Mouse (Mus musculus): ENCODE measurements at regions not wholly inside any gene's neighbourhood (a gene's known extent, or its start where the extent isn't known, plus 50 kb on each side); places are given as distances from the start of the nearest gene placed in this dataset.

- H3K4me1 ChIP-seq (ENCODE audit: control insufficient read depth, insufficient read depth, insufficient read length, low read length), result no peaks in the 10 kb centered on the region; the same call in 1 of the 2 replicates
- no peak overlapping the region for H3K27ac ChIP-seq (replicated peaks; ENCODE audit: low read depth, low read length)
Observed at GRCm38 (mm10) chr15:74411097-74411496, 225.1 kb downstream of the Mroh4 start.

GRCm38 (mm10) chr15:74404866-74405265 lies 231.3 kb downstream of the Mroh4 start:
- Histone ChIP-seq H3K4me3 (ENCODE audit: insufficient read depth, low read depth, low read length) (no peak overlapping the region), H3K4me1 (ENCODE audit: control insufficient read depth, insufficient read depth, insufficient read length, low read length) (no peaks in the 10 kb centered on the region; the same call in 1 of the 2 replicates), H3K27ac (replicated peaks; ENCODE audit: low read depth, low read length) (no peak overlapping the region)

More at GRCm38 (mm10) chr15:74411097-74411496, 225.1 kb downstream of the Mroh4 start:
- no peak overlapping the region for H3K4me3 ChIP-seq (ENCODE audit: insufficient read depth, low read depth, low read length)

- Histone ChIP-seq H3K4me3 (ENCODE audit: insufficient read depth, low read depth, low read length) (no peak overlapping the region), H3K27ac (replicated peaks; ENCODE audit: low read depth, low read length) (no peak overlapping the region), H3K4me1 (ENCODE audit: control insufficient read depth, insufficient read depth, insufficient read length, low read length) (no peaks in the 10 kb centered on the region; the same call in 1 of the 2 replicates)
Observed at GRCm38 (mm10) chr15:74401275-74401674, 234.9 kb downstream of the Mroh4 start.

- Histone ChIP-seq H3K4me1 (ENCODE audit: control insufficient read depth, insufficient read depth, insufficient read length, low read length) (no peaks in the 10 kb centered on the region), H3K27ac (replicated peaks; ENCODE audit: low read depth, low read length) (no peak overlapping the region), H3K4me3 (ENCODE audit: insufficient read depth, low read depth, low read length) (no peak overlapping the region)
Observed at GRCm38 (mm10) chr15:74396029-74396428, 240.1 kb downstream of the Mroh4 start.

- Histone ChIP-seq H3K4me3 (ENCODE audit: insufficient read depth, low read depth, low read length) (no peak overlapping the region), H3K27ac (replicated peaks; ENCODE audit: low read depth, low read length) (no peak overlapping the region), H3K4me1 (ENCODE audit: control insufficient read depth, insufficient read depth, insufficient read length, low read length) (no peaks in the 10 kb centered on the region)
Observed at GRCm38 (mm10) chr15:74387533-74387932, 248.6 kb downstream of the Mroh4 start.

GRCm38 (mm10) chr15:74382556-74382955 lies 253.6 kb downstream of the Mroh4 start:
- H3K4me3 ChIP-seq (ENCODE audit: insufficient read depth, low read depth, low read length), result no peak overlapping the region

GRCm38 (mm10) chr15:74379366-74379765 lies 256.8 kb downstream of the Mroh4 start:
- H3K27ac ChIP-seq (replicated peaks; ENCODE audit: low read depth, low read length), result no peak overlapping the region
- no peaks in the 10 kb centered on the region for H3K4me1 ChIP-seq (ENCODE audit: control insufficient read depth, insufficient read depth, insufficient read length, low read length)
- no peak overlapping the region for H3K4me3 ChIP-seq (ENCODE audit: insufficient read depth, low read depth, low read length)

More at GRCm38 (mm10) chr15:74382556-74382955, 253.6 kb downstream of the Mroh4 start:
- H3K4me1 ChIP-seq (ENCODE audit: control insufficient read depth, insufficient read depth, insufficient read length, low read length), result no peaks in the 10 kb centered on the region
- H3K27ac ChIP-seq (replicated peaks; ENCODE audit: low read depth, low read length), result no peak overlapping the region

- no peak overlapping the region for H3K27ac ChIP-seq (replicated peaks; ENCODE audit: low read depth, low read length)
- no peak overlapping the region for H3K4me3 ChIP-seq (ENCODE audit: insufficient read depth, low read depth, low read length)
- no peaks in the 10 kb centered on the region for H3K4me1 ChIP-seq (ENCODE audit: control insufficient read depth, insufficient read depth, insufficient read length, low read length)
Observed at GRCm38 (mm10) chr15:74369461-74369860, 266.7 kb downstream of the Mroh4 start.

- H3K4me3 ChIP-seq (ENCODE audit: insufficient read depth, low read depth, low read length), result no peak overlapping the region
- no peak overlapping the region for H3K27ac ChIP-seq (replicated peaks; ENCODE audit: low read depth, low read length)
- no peaks in the 10 kb centered on the region for H3K4me1 ChIP-seq (ENCODE audit: control insufficient read depth, insufficient read depth, insufficient read length, low read length)
Observed at GRCm38 (mm10) chr15:74347911-74348310, 288.2 kb downstream of the Mroh4 start.

GRCm38 (mm10) chr15:74343591-74343990 lies 292.6 kb downstream of the Mroh4 start:
- Histone ChIP-seq H3K27ac (replicated peaks; ENCODE audit: low read depth, low read length) (no peak overlapping the region), H3K4me3 (ENCODE audit: insufficient read depth, low read depth, low read length) (no peak overlapping the region), H3K4me1 (ENCODE audit: control insufficient read depth, insufficient read depth, insufficient read length, low read length) (no peaks in the 10 kb centered on the region)

- Histone ChIP-seq H3K27ac (replicated peaks; ENCODE audit: low read depth, low read length) (no peak overlapping the region), H3K4me3 (ENCODE audit: insufficient read depth, low read depth, low read length) (no peak overlapping the region), H3K4me1 (ENCODE audit: control insufficient read depth, insufficient read depth, insufficient read length, low read length) (no peaks in the 10 kb centered on the region)
Observed at GRCm38 (mm10) chr15:74333846-74334245, 302.3 kb downstream of the Mroh4 start.

- H3K4me1 ChIP-seq (ENCODE audit: control insufficient read depth, insufficient read depth, insufficient read length, low read length), result no peaks in the 10 kb centered on the region
- no peak overlapping the region for H3K4me3 ChIP-seq (ENCODE audit: insufficient read depth, low read depth, low read length)
- no peak overlapping the region for H3K27ac ChIP-seq (replicated peaks; ENCODE audit: low read depth, low read length)
Observed at GRCm38 (mm10) chr15:74330131-74330530, 306.0 kb downstream of the Mroh4 start.

- H3K4me1 ChIP-seq (ENCODE audit: control insufficient read depth, insufficient read depth, insufficient read length, low read length), result no peaks in the 10 kb centered on the region
- H3K27ac ChIP-seq (replicated peaks; ENCODE audit: low read depth, low read length), result no peak overlapping the region
- H3K4me3 ChIP-seq (ENCODE audit: insufficient read depth, low read depth, low read length), result no peak overlapping the region
Observed at GRCm38 (mm10) chr15:74329221-74329620, 306.9 kb downstream of the Mroh4 start.

- Histone ChIP-seq H3K4me3 (ENCODE audit: insufficient read depth, low read depth, low read length) (no peak overlapping the region), H3K27ac (replicated peaks; ENCODE audit: low read depth, low read length) (no peak overlapping the region), H3K4me1 (ENCODE audit: control insufficient read depth, insufficient read depth, insufficient read length, low read length) (no peaks in the 10 kb centered on the region)
Observed at GRCm38 (mm10) chr15:74326661-74327060, 309.5 kb downstream of the Mroh4 start.

- H3K4me1 ChIP-seq (ENCODE audit: control insufficient read depth, insufficient read depth, insufficient read length, low read length), result no peaks in the 10 kb centered on the region
- H3K4me3 ChIP-seq (ENCODE audit: insufficient read depth, low read depth, low read length), result no peak overlapping the region
- no peak overlapping the region for H3K27ac ChIP-seq (replicated peaks; ENCODE audit: low read depth, low read length)
Observed at GRCm38 (mm10) chr15:74325543-74325942, 310.6 kb downstream of the Mroh4 start.

- no peak overlapping the region for H3K4me3 ChIP-seq (ENCODE audit: insufficient read depth, low read depth, low read length)
- H3K27ac ChIP-seq (replicated peaks; ENCODE audit: low read depth, low read length), result no peak overlapping the region
Observed at GRCm38 (mm10) chr15:74319407-74319806, 316.7 kb downstream of the Mroh4 start.

GRCm38 (mm10) chr15:74318422-74318841 lies 317.7 kb downstream of the Mroh4 start:
- no peak overlapping the region for H3K4me3 ChIP-seq (ENCODE audit: insufficient read depth, low read depth, low read length)
- H3K4me1 ChIP-seq (ENCODE audit: control insufficient read depth, insufficient read depth, insufficient read length, low read length), result no peaks in the 10 kb centered on the region
- H3K27ac ChIP-seq (replicated peaks; ENCODE audit: low read depth, low read length), result no peak overlapping the region

More at GRCm38 (mm10) chr15:74319407-74319806, 316.7 kb downstream of the Mroh4 start:
- no peaks in the 10 kb centered on the region for H3K4me1 ChIP-seq (ENCODE audit: control insufficient read depth, insufficient read depth, insufficient read length, low read length)
